Mouse (Mus musculus): ENCODE data around the gene Cfap99.

Cfap99 gene

GRCm38 (mm10) chr5:34288154-34288716, at the start of gene Cfap99, which contains the start of gene Zfyve28:
Gene Cfap99 (plus strand): TSS chr5:34288600.
Gene Zfyve28 (minus strand): TSS chr5:34288449.
- DNase-seq (ENCODE audit: low spot score), result peak; percentile 76

GRCm38 (mm10) chr5:34242224-34242963, 46.0 kb upstream of the Cfap99 start:
- peak; percentile 49 for DNase-seq (ENCODE audit: low spot score)

DNA sequence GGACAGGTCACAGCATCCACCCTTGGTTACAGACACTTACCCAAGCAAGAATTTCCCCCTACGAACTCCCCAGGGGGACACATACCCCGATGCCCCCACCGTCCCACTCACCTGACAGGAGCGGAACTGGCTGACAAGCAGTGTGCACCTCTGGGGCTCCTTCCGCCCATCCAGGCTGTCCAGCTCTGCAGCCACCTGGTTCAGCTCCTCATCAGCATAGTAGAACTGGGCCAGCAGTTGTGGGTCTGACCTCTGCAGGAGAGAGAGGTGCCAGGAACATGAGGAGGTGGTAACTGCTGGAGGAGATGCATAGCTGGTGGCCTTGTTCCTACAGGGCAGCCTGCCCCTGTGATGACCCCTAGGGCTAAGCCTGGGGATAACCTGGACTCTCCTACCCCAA, 45.3 kb upstream of the Cfap99 start:
- no peak for DNase-seq (ENCODE audit: low spot score)

GRCm38 (mm10) chr5:34246443-34246842, 42.0 kb upstream of the Cfap99 start:
- DNase-seq (ENCODE audit: low spot score), result no peak

- DNase-seq (ENCODE audit: low spot score), result no peak
These were observed 39.3 kb upstream of the Cfap99 start for GRCm38 (mm10) chr5:34249132-34249531.

- no peak for DNase-seq (ENCODE audit: low spot score)
These were observed 38.3 kb upstream of the Cfap99 start for GRCm38 (mm10) chr5:34250090-34250489.

- no peak for DNase-seq (ENCODE audit: low spot score)
These were observed 36.6 kb upstream of the Cfap99 start for GRCm38 (mm10) chr5:34251794-34252193.

- DNase-seq (ENCODE audit: low spot score), result no peak
These were observed 36.0 kb upstream of the Cfap99 start for GRCm38 (mm10) chr5:34252307-34252966.

- DNase-seq (ENCODE audit: low spot score), result no peak
These were observed 35.4 kb upstream of the Cfap99 start for GRCm38 (mm10) chr5:34252967-34253519.

DNA sequence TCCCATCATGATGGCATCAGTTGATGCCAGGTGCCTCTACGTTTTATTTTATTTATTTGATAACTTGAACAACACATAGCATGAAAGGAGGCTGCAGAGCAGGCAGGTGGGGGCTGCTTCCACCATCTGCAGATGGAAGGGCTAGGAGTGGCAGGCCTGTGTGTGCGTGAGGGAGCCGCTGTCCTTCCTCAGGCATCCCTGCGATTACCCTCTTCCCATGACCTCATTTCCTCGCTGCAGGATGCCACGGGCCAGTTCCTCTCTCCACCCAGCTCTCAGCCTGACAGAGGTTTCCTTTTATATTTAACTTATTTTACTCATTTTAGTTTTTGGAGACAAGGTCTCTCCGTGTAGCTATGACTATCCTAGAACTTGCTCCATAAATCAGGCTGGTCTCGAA, 34.1 kb upstream of the Cfap99 start:
- DNase-seq (ENCODE audit: low spot score), result no peak

DNA sequence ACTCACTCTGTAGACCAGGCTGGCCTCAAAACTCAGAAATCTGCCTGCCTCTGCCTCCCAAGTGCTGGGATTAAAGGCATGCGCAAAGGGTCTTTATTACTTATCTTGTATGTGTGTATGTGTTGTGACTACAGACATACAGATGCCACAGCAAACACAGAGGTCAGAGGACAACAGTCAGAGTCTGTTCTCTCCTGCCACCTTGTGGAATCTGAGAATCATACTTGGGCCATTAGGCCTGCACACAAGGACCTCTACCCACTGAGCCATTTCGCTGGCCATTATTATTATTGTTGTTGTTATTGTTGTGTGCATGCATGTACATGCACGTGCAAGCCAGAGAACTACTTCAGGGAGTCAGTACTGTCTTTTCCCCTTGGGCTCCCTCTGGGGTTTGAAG, 33.2 kb upstream of the Cfap99 start:
- DNase-seq (ENCODE audit: low spot score), result no peak

- no peak for DNase-seq (ENCODE audit: low spot score)
These were observed 29.1 kb upstream of the Cfap99 start for GRCm38 (mm10) chr5:34259172-34259816.

DNA sequence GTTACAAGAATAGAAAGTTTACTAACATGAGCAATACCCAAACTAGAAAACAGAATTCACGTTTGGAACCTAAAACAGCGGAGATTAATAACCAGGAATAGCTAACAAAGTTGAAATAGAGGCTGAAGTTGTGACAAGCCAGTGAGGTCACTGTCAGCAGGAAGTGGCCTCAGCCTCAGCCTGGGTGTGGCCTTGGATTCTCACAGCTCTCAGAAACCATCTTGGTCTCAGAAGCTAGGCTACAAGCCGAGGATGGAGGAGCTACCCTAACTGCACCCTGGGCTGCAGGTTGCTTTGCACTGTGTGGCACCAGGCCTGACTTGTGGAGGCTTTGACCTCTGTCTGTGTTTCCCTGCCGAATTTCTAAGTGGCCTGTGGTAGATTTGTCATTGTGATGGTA, 22.3 kb upstream of the Cfap99 start:
- no peak for DNase-seq (ENCODE audit: low spot score)

DNA sequence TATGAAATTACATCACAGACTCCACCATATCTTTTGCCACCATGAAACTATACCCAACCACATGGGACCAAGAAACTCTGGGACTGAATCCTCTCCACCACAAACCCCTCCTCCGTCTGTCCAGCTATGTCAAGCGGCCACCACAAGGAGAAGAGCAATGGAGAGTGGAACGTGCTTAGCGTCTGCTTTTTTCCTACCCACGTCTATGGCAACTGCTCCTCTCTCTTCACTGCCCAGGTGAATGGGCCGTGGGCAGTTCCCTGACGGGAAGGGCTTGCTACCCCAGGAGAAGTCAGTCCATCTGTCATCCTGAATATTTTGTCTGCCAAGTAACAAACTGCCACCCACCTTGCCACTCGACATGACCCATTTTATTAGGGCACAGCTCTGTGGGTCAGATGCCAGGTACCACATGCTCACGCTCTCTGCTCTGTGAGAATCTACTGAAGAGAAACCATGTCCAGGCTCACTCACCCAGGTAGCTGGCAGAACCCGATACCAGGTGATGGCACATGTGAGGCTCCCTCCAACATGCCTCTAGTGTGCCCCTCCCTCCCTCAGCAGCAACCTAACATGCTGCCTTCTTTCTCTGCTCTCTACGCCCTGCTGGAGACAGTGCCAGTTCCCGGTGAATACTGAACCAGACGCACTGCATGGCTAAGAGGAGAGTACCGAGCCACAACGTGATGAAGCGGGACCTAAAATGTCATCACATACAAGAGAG, 19.0 kb upstream of the Cfap99 start:
- no peak for DNase-seq (ENCODE audit: low spot score)

GRCm38 (mm10) chr5:34269921-34270465, 18.4 kb upstream of the Cfap99 start:
- no peak for DNase-seq (ENCODE audit: low spot score)

- DNase-seq (ENCODE audit: low spot score), result no peak
These were observed 16.7 kb upstream of the Cfap99 start for GRCm38 (mm10) chr5:34271743-34272142.

DNA sequence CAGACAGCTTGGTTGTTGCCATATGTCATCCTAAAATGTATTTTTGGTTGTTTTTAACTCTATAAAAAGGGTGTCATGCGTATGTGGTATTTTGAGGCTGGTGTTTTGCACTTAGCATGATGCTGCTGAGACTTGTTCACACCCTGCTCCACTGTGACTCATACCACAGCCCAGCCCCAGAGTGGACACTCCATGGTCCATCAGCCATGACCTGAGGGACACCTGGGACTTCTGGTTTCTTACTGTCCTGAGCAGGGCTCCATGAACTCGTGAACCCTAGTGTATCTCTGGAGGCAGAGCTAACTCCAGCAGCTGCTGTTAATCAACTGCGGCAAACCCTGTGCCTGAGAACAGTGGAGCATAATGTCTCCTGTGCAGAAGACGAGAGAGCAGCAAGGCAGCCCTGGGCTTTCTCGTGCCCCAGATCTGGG, 15.1 kb upstream of the Cfap99 start:
- no peak for DNase-seq (ENCODE audit: low spot score)

GRCm38 (mm10) chr5:34274268-34274667, 14.1 kb upstream of the Cfap99 start:
- DNase-seq (ENCODE audit: low spot score), result no peak

DNA sequence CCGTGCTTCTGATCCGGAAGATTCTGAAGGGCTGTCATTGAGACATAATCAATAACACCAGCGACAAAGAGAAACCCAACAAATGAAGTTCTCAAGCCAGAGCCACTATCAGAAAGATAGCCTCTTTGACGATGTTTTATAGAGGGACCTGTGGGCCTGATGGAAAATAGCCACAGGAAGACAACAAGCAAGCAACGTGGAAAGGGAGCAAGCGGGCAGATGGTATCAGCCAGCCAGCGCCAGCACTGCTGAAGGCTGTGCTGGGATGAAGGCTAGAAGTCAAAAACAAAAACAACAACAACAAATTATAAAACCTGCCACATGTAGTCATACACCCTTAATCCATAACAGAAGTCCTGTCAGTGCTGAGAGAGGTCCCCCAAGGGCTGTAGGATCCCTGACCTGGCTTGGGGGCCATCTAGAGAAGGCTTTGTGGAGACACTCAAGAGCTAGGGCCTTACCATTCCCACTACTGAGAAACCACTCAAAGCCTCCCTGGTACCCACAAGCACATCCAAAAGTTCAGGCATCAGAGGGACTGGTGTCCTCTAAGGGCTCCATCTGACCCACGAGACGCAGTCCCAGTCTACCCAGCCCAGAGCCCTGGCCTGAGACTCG, 13.6 kb upstream of the Cfap99 start:
- no peak for DNase-seq (ENCODE audit: low spot score)

DNA sequence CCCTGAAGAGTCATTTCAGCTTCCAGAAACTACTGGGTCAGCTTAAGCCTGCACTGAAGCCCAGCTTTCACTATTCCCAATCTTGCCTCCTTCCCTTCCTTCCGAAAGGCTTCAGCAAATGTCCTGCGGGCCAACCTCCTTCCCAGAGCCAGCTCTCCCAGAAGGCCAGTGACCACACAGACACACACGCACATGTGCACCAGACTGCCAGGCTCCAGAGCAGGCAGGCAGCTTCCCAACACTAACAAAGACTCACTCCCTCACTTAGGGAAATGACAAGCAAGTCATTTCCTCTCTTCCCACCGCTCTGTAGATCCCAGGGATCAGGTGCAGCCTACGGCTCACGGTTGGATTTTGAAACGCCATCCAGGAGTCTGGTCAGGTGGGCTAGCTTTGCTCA, 12.2 kb upstream of the Cfap99 start:
- DNase-seq (ENCODE audit: low spot score), result no peak

- no peak for DNase-seq (ENCODE audit: low spot score)
These were observed 11.7 kb upstream of the Cfap99 start for GRCm38 (mm10) chr5:34276746-34277145.
